Mouse (Mus musculus) layer of hippocampus, adult 9-11 months (tissue): ENCODE measurements at regions not wholly inside any gene's neighbourhood (a gene's known extent, or its start where the extent isn't known, plus 50 kb on each side); places are given as distances from the start of the nearest gene placed in this dataset.
"Not testable (repeated sequence)": the region's sequence is repeated elsewhere in the genome, so short reads cannot be mapped to it uniquely, and the experiment has no call there.

Experiments used
- DNase-seq: peaks from one replicate; pipeline ENCODE4 v3.0.0; 2022

GRCm38 (mm10) chr12:29290591-29291351, 237.4 kb upstream of the Myt1l start:
- peak; percentile 99 for DNase-seq

- no peak for DNase-seq
These were observed 230.2 kb upstream of the Myt1l start for GRCm38 (mm10) chr12:29297984-29298383.

GRCm38 (mm10) chr12:29315636-29316035, 212.5 kb upstream of the Myt1l start:
- DNase-seq = no peak

GRCm38 (mm10) chr12:29321468-29321867, 206.7 kb upstream of the Myt1l start:
- no peak for DNase-seq

- DNase-seq = no peak
These were observed 204.7 kb upstream of the Myt1l start for GRCm38 (mm10) chr12:29323534-29323933.

- peak; percentile 26 for DNase-seq
These were observed 192.2 kb upstream of the Myt1l start for GRCm38 (mm10) chr12:29335839-29336469.

- no peak for DNase-seq
These were observed 190.8 kb upstream of the Myt1l start for GRCm38 (mm10) chr12:29337336-29337735.

- DNase-seq = no peak
These were observed 186.7 kb upstream of the Myt1l start for GRCm38 (mm10) chr12:29341388-29341995.

GRCm38 (mm10) chr12:29343147-29343852, 184.9 kb upstream of the Myt1l start:
- DNase-seq = no peak

- DNase-seq = peak; percentile 19
These were observed 179.5 kb upstream of the Myt1l start for GRCm38 (mm10) chr12:29348698-29349097.

GRCm38 (mm10) chr12:29349146-29349850, 178.9 kb upstream of the Myt1l start:
- no peak for DNase-seq

- peak; percentile 41 for DNase-seq
These were observed 174.2 kb upstream of the Myt1l start for GRCm38 (mm10) chr12:29353777-29354496.

- DNase-seq = no peak
These were observed 173.4 kb upstream of the Myt1l start for GRCm38 (mm10) chr12:29354816-29355215.

GRCm38 (mm10) chr12:29356681-29357397, 171.3 kb upstream of the Myt1l start:
- DNase-seq = no peak

GRCm38 (mm10) chr12:29361236-29361635, 166.9 kb upstream of the Myt1l start:
- DNase-seq = no peak

GRCm38 (mm10) chr12:29367741-29368106, 160.5 kb upstream of the Myt1l start:
- DNase-seq = not testable (repeated sequence)

GRCm38 (mm10) chr12:29368107-29368819, 159.9 kb upstream of the Myt1l start:
- peak; percentile 76 for DNase-seq

- no peak for DNase-seq
These were observed 159.4 kb upstream of the Myt1l start for GRCm38 (mm10) chr12:29368820-29369175.

GRCm38 (mm10) chr12:29391756-29392155, 136.4 kb upstream of the Myt1l start:
- DNase-seq = peak; percentile 73

- no peak for DNase-seq
These were observed 133.9 kb upstream of the Myt1l start for GRCm38 (mm10) chr12:29394271-29394670.

GRCm38 (mm10) chr12:29394881-29395280, 133.3 kb upstream of the Myt1l start:
- DNase-seq = no peak
